Mouse (Mus musculus): ENCODE results near the gene Dnaja4. TPM values are rescaled to one million over a fixed set of nuclear protein-coding genes. Genes with fewer than 3 reads are reported as not detected.

Gene Dnaja4
- polyA plus RNA-seq, 1 experiment, result 7.3 TPM

DNA sequence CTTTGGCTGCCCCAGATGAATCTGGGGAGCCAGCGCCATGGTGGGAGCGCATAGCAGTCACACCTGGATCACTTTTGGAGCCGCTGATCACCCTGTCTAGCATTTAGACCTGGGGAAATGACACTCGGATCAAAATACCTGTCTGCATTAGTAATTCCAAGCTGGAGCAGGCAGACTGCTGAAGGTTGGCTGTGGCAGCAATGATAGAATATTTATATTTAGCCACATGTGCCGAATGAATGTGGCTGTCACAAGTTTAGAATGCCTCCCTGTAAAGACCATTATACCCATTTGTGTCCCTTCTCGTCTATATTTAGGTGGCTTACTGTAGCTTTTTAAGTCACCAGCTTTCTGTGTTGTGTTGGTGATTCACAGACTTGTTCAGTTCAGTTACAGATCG is 2.1 kb downstream of the Dnaja4 start:
- DNase-seq (ENCODE audit: low read depth), result no peak
- no peak for TF ChIP-seq CTCF (IDR thresholded peaks at IDR 0.05; ENCODE audit: borderline replicate concordance, extremely low read depth, insufficient read depth, insufficient read length)
- TF ChIP-seq POLR2A (IDR thresholded peaks at IDR 0.05; ENCODE audit: borderline replicate concordance, extremely low read depth, insufficient read depth, insufficient read length, poor library complexity, severe bottlenecking), result no peak

DNA sequence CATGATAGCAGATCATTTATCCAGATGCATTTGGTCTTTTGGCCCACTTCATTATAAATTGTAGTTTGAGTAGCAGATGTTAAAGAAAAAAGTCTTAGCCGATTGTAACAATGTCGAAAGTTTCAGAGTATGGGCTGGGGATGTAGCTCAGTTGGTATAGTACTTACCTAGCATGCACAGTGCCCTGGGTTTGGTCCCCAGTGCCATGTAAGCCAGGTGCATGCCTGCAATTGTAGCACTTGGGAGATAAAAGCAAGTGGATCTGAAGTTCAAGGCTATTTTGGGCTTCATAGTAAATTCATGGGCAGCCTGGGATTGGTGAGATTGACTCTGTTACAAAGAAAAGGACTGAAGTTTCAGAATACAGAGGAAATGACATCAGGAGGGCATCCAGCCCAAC is 3.9 kb downstream of the Dnaja4 start:
- TF ChIP-seq CTCF (IDR thresholded peaks at IDR 0.05; ENCODE audit: borderline replicate concordance, extremely low read depth, insufficient read depth, insufficient read length) (no peak), POLR2A (IDR thresholded peaks at IDR 0.05; ENCODE audit: borderline replicate concordance, extremely low read depth, insufficient read depth, insufficient read length, poor library complexity, severe bottlenecking) (no peak)
- no peak for DNase-seq (ENCODE audit: low read depth)

DNA sequence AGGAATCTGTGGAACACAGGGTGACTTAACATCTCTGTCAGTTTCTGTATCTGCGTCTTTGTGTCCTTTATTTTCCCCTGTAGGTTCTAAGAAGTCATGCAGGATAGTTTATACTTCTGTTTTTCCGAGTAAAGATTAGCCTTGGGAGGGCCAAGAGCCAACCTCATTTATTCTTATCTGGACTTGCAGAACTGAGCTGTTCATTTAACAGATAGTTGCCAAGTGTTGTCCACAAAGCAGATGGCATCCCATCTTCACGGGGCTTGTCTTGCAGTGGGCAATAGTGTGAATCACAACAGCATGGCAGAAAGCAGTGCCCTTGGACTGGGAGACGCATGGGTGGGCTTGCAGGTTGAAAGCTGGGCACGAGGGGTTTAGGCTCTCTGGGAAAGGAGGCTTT is 5.7 kb downstream of the Dnaja4 start:
- DNase-seq (ENCODE audit: low read depth), result no peak
- TF ChIP-seq POLR2A (IDR thresholded peaks at IDR 0.05; ENCODE audit: borderline replicate concordance, extremely low read depth, insufficient read depth, insufficient read length, poor library complexity, severe bottlenecking), result no peak
- no peak for TF ChIP-seq CTCF (IDR thresholded peaks at IDR 0.05; ENCODE audit: borderline replicate concordance, extremely low read depth, insufficient read depth, insufficient read length)

DNA sequence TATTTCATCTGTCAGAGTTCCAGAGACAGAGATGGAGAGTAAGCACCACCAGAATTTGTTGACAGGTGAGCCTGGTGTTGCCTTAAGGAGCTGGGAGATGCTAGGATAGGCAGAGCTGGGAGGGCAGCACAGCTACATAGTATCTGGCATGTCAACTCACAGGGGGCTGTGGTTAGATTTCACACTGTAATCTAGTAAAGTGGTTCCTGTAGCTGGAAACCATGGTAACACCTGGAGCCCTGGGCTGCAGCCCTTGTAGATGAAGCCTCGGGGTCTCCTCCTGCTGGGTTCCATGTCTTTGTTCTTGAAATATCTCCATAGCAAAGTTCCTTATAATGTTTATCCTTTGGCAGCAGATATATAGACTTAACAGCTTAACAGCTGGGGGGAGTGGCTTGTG is 6.9 kb downstream of the Dnaja4 start:
- TF ChIP-seq CTCF (IDR thresholded peaks at IDR 0.05; ENCODE audit: borderline replicate concordance, extremely low read depth, insufficient read depth, insufficient read length), result no peak
- TF ChIP-seq POLR2A (IDR thresholded peaks at IDR 0.05; ENCODE audit: borderline replicate concordance, extremely low read depth, insufficient read depth, insufficient read length, poor library complexity, severe bottlenecking), result no peak
- peak; percentile 30 for DNase-seq (ENCODE audit: low read depth)

DNA sequence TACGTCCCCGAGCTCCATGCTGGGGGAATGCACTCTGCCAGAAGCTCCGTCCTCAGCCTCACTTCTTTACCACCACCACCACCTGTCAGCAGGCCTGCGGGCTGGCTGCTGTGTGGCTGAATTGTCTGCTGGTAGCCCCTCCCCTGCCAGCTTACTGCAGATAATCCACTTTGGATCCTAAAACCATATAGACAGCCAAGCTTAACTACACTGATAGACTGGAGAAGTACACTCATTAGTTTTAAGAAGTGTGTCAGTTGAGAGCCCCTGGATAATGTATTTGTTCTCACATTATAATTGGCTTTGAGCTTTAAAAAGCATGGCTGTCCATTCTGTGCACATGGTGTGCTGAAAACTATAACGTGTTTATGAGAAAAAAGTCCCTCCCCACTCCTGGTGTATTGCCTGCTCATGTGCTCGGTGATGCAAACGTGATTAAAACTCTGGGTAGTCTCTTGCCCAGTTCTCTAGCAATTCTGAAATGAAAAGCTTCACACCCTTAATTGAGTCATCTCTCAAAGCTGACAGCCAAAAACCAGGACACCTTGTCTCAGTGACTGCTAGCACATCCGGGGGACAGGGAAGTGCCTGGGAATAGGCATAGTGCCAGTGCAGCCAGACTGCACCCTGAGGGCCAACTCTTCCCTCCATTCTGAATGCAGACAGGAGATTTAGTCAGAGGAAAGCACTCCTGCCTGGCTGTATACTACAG is 8.8 kb downstream of the Dnaja4 start:
- peak; percentile 89 for DNase-seq (ENCODE audit: low read depth)
- no peak for TF ChIP-seq POLR2A (IDR thresholded peaks at IDR 0.05; ENCODE audit: borderline replicate concordance, extremely low read depth, insufficient read depth, insufficient read length, poor library complexity, severe bottlenecking)
- no peak for TF ChIP-seq CTCF (IDR thresholded peaks at IDR 0.05; ENCODE audit: borderline replicate concordance, extremely low read depth, insufficient read depth, insufficient read length)

DNA sequence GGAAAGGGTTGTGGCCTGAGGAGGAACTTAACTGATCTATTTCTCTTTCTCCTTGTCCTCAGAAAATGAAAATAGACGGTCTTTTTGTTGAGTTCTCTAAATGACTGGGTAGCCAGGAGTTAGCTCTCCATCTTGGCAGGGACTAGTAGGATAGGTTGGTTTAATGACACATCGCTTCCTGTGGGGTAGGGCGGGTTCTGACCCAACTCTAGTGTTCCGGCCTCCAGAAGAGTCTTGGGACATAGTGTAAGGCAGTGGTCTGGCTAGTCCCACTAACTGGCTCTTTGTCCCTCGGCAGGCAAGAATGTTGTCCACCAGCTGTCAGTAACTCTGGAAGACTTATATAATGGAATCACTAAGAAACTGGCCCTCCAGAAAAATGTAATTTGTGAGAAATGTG is 9.4 kb downstream of the Dnaja4 start:
- TF ChIP-seq CTCF (IDR thresholded peaks at IDR 0.05; ENCODE audit: borderline replicate concordance, extremely low read depth, insufficient read depth, insufficient read length) (no peak), POLR2A (IDR thresholded peaks at IDR 0.05; ENCODE audit: borderline replicate concordance, extremely low read depth, insufficient read depth, insufficient read length, poor library complexity, severe bottlenecking) (no peak)
- DNase-seq (ENCODE audit: low read depth), result no peak

DNA sequence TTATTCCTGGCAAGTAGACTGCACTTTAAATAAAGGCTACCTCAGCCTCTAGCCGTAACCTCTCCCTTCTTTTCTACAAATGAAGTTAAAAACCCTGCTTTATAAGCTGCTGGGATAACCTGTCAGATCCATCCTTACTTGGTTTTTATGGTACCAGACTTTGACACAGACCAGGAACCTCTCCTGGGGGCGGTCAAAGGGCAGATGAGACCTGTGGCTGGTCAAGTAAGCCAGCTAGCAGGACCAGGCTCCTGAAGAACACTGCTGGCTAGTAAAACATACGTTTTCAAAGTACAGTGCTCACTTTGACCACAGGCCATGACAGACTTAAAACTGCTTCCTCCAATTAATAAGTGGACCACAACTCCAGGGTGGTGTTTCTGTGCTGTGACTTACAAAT is 17.1 kb downstream of the Dnaja4 start:
- DNase-seq (ENCODE audit: low read depth), result no peak
- TF ChIP-seq POLR2A (IDR thresholded peaks at IDR 0.05; ENCODE audit: borderline replicate concordance, extremely low read depth, insufficient read depth, insufficient read length, poor library complexity, severe bottlenecking) (no peak), CTCF (IDR thresholded peaks at IDR 0.05; ENCODE audit: borderline replicate concordance, extremely low read depth, insufficient read depth, insufficient read length) (no peak)

DNA sequence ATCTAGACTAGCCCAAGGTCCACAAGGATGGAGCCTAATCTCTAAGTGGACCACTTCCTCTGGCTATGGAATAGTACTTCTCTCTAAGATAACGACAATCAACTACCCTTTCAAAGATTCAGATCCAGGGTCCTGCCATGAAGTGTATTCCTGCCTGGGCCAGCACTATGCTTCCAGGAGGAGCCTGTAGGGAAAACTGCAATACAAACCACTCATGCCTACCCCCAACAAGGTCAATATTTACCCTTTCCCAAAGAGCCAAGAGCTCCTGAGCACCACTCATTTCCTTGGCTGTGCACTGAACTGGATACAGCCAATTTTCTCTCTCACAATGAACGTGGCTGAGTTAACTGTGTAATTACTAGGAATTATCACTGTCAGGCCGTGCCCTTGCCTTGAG is 18.9 kb downstream of the Dnaja4 start:
- DNase-seq (ENCODE audit: low read depth), result no peak
- TF ChIP-seq POLR2A (IDR thresholded peaks at IDR 0.05; ENCODE audit: borderline replicate concordance, extremely low read depth, insufficient read depth, insufficient read length, poor library complexity, severe bottlenecking) (no peak), CTCF (IDR thresholded peaks at IDR 0.05; ENCODE audit: borderline replicate concordance, extremely low read depth, insufficient read depth, insufficient read length) (no peak)

DNA sequence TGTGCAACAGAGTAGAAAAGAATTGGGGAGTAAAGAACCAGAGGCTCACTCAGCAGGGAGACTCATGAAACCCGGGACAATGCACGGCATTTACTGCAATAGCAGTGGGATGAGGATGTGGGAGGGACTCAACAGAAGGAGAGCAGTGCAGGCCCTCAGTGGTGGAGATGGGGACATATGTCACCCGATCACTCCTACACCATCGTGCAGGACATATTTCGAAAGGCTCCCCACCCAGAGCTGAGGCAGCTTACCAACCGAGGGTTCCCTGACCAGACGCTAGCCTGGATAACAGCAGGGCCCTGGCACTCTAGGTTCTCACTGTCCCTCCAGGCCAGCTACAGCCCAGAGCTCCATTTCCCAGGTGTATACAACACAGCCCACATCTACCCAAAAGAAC is 23.5 kb downstream of the Dnaja4 start:
- DNase-seq (ENCODE audit: low read depth), result no peak
- TF ChIP-seq POLR2A (IDR thresholded peaks at IDR 0.05; ENCODE audit: borderline replicate concordance, extremely low read depth, insufficient read depth, insufficient read length, poor library complexity, severe bottlenecking), result no peak
- no peak for TF ChIP-seq CTCF (IDR thresholded peaks at IDR 0.05; ENCODE audit: borderline replicate concordance, extremely low read depth, insufficient read depth, insufficient read length)

DNA sequence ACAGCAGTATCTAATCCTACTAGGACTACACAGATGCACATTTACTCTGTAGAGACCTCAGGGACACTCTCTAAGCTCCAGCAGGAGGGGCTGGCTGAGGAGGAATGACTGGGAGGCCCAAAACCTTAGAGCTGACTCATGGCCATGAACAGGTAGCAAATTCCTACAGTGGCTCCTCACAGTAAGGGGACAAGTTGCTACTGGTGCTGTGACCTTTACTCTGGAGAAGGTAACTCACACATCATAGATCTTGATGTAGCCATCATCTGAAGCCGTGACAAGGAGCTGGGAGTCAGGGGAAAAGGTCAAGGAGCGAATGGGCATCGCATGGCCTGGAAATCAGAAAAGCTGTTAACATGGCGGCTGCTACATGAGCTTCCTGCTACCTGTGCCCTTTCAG is 23.9 kb downstream of the Dnaja4 start:
- TF ChIP-seq POLR2A (IDR thresholded peaks at IDR 0.05; ENCODE audit: borderline replicate concordance, extremely low read depth, insufficient read depth, insufficient read length, poor library complexity, severe bottlenecking) (no peak), CTCF (IDR thresholded peaks at IDR 0.05; ENCODE audit: borderline replicate concordance, extremely low read depth, insufficient read depth, insufficient read length) (no peak)
- no peak for DNase-seq (ENCODE audit: low read depth)

DNA sequence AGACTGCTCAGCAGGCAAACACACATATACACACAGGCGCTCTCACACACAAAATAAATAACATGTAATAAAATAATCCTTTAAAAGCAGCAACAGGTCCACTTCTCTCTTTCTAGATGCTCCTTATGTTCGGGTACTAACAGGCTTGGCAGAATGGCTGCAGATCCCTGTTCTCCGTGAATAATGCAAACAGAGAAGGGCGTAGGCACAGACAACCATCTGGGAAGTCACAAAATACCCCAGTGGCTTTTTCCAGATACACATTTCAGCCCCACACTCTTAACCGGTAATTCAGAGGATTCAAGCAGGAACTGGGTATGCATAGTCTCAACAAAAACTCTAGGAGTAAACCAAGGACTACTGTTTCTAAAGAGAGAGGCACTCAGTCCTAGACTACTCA is 27.6 kb downstream of the Dnaja4 start:
- DNase-seq (ENCODE audit: low read depth), result no peak
- TF ChIP-seq CTCF (IDR thresholded peaks at IDR 0.05; ENCODE audit: borderline replicate concordance, extremely low read depth, insufficient read depth, insufficient read length), result no peak
- TF ChIP-seq POLR2A (IDR thresholded peaks at IDR 0.05; ENCODE audit: borderline replicate concordance, extremely low read depth, insufficient read depth, insufficient read length, poor library complexity, severe bottlenecking), result no peak

DNA sequence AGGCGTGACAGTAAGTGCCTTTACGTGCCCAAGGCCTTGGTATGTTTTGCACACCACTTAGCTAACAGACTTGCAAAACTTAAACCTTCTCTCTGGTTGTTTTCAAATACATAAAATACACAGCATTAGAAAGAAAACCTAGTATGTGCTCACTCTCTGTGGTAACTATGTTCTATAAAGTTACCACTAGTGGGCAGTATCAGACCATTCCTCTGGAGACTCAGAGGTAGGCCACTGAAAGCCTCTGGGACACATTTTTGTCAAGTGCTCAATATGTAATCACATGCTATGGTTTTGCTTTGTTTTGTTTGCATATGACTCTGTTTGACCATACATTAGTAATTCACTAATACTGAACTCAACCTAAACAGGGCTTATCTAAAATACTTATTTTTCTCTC is 33.4 kb downstream of the Dnaja4 start:
- peak; percentile 61 for DNase-seq (ENCODE audit: low read depth)
- TF ChIP-seq POLR2A (IDR thresholded peaks at IDR 0.05; ENCODE audit: borderline replicate concordance, extremely low read depth, insufficient read depth, insufficient read length, poor library complexity, severe bottlenecking), result no peak
- peak; percentile 51; the same call in 1 of the 2 replicates for TF ChIP-seq CTCF (IDR thresholded peaks at IDR 0.05; ENCODE audit: borderline replicate concordance, extremely low read depth, insufficient read depth, insufficient read length)
